Mouse (Mus musculus): ENCODE measurements at regions not wholly inside any gene's neighbourhood (a gene's known extent, or its start where the extent isn't known, plus 50 kb on each side); places are given as distances from the start of the nearest gene placed in this dataset.

DNA sequence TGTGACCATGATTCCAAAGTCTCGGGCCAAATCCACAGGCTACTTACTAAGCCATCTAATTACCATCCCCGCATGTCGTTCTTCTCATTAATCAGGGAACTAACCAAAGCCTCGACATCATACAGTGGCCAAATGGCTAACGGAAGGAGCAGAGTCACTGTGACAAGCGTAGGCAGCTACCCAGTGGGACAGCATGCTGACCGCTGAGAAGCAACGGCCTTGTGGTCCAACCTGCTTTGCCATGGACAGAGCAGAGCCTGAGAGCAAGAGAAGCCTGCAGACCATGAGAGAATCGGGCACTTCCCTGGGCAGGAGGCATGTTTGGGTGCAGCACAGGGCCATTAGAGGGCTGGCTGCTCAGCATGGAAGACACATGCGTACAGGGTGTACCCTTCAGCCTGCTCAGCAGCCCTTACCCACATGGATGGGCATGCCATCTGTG is 268.5 kb upstream of the Atp2b1 start:
- TF ChIP-seq CTCF (IDR thresholded peaks at IDR 0.05; ENCODE audit: borderline replicate concordance, control insufficient read depth, extremely low read depth, insufficient read depth, low read length, poor library complexity) (no peak), POLR2A (IDR thresholded peaks at IDR 0.05; ENCODE audit: control insufficient read depth, extremely low read depth, insufficient read depth, low read length, poor library complexity) (no peak)
